Mouse (Mus musculus) embryonic fibroblast, embryonic 13.5 days (primary cell): ENCODE data around the gene Mul1. TPM values are rescaled to one million over a fixed set of nuclear protein-coding genes. Genes with fewer than 3 reads are reported as not detected.

Source experiments
- H3K27ac ChIP-seq: 2 replicates; pipeline ENCODE4 v1.5.1; 2012; ENCODE audit warnings: low read length, control low read depth, inconsistent platforms; ENCODE audit not compliant: insufficient read depth
- H3K4me1 ChIP-seq: 2 replicates; pipeline ENCODE4 v1.6.1; 2011; ENCODE audit warnings: low read length; ENCODE audit not compliant: control insufficient read depth, insufficient read depth
- H3K4me3 ChIP-seq: 2 replicates; pipeline ENCODE4 v1.5.1; 2011; ENCODE audit warnings: mild to moderate bottlenecking, control low read depth, low read length; ENCODE audit not compliant: insufficient read depth
- CTCF ChIP-seq: IDR thresholded peaks from 2 replicates; pipeline ENCODE4 v1.5.1; 2011; ENCODE audit warnings: mild to moderate bottlenecking, control low read depth, low read length, moderate library complexity, borderline replicate concordance; ENCODE audit not compliant: insufficient read depth
- POLR2A ChIP-seq: IDR thresholded peaks from 2 replicates; pipeline ENCODE4 v1.6.1; 2011; ENCODE audit warnings: low read depth, mild to moderate bottlenecking, control low read depth, low read length, moderate library complexity
- polyA plus RNA-seq: library from polyadenylated mRNA; stranded (reverse); fragments of >200 nt; gene quantifications from 2 replicates; pipeline ENCODE4 v1.2.4, GENCODE M21; 2011; ENCODE audit warnings: low read depth; ENCODE audit not compliant: missing spikeins, insufficient read length

Gene Mul1
- polyA plus RNA-seq, 1 experiment, result 15.8 TPM

DNA sequence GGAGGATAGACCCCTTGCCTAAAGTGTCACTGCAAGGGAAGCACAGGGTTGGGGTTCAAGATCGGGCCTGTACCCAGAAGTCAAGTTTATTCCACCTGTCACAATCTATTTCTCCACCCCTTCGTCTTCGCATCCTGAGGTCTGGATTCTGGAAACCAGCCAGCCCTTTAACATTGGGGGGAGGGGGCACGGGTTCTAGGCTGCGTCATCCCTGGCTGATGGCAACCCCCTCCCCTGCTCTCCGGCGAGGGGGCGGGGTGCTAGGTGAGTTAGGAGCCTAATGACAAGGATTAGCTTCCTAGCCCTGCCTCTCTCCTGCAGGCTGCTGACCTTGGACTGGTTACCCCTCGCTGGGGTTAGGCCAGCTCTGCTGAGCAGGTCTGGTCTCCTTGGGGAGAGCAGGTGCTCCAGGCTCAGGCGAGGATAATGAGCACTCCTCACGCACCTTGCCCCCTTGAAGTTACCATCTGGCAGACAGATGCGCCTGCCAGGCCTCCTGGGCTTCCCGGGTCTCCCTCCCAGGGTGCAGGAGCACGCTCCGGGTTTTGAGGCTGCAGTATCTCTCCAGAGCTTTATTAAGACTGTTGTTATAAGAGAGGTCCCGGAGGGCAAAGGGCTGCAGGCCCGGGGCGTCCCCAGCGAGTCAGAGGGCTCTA is 18.8 kb downstream of the Mul1 start:
- Histone ChIP-seq H3K27ac (no peak overlapping the region), H3K4me1 (no peaks in the 10 kb centered on the region), H3K4me3 (no peak overlapping the region)
- TF ChIP-seq POLR2A, result no peak
- no peak for TF ChIP-seq CTCF

- Histone ChIP-seq H3K4me1 (no peaks in the 10 kb centered on the region), H3K4me3 (peak within 1 kb of the TSS; percentile 67), H3K27ac (no peak within 1 kb of the TSS)
- TF ChIP-seq CTCF (no peak), POLR2A (peak; percentile 57)
Measured at GRCm38 (mm10) chr4:138453753-138454570, 19.5 kb downstream of the Mul1 start, which contains the start of gene Camk2n1. Camk2n1 (plus strand) TSS chr4:138454314.

GRCm38 (mm10) chr4:138454571-138455140 is 20.2 kb downstream of the Mul1 start:
- H3K4me1 ChIP-seq, result no peaks in the 10 kb centered on the region
- no peak overlapping the region for H3K27ac ChIP-seq
- TF ChIP-seq CTCF (no peak), POLR2A (peak; percentile 26; the same call in 1 of the 2 replicates)
- H3K4me3 ChIP-seq, result peak overlapping the region; percentile 67

GRCm38 (mm10) chr4:138455141-138455955 is 20.9 kb downstream of the Mul1 start:
- TF ChIP-seq POLR2A (no peak), CTCF (no peak)
- Histone ChIP-seq H3K4me3 (peak overlapping the region; percentile 67), H3K4me1 (no peaks in the 10 kb centered on the region), H3K27ac (no peak overlapping the region)

DNA sequence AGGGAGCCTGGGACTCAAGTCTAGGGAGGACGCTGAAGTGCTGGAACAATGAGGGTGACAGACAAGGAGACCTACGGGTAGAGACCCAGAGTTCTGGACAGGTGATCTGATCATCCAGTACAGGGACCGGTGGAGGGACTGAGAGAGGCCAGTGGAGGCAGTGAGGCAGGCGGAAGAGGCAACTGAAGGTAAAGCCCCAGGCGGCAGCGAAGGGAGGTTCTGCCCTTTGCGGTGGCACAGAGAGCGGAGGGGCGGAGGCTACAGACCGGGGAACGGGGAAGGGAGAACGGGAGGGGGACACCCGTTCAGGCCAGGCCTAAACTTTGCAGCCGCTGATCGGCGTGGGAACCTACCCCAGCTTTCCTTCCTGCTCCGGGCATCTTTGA is 21.5 kb downstream of the Mul1 start:
- no peaks in the 10 kb centered on the region for H3K4me1 ChIP-seq
- TF ChIP-seq POLR2A (no peak), CTCF (no peak)
- H3K4me3 ChIP-seq, result peak overlapping the region; percentile 67
- no peak overlapping the region for H3K27ac ChIP-seq

DNA sequence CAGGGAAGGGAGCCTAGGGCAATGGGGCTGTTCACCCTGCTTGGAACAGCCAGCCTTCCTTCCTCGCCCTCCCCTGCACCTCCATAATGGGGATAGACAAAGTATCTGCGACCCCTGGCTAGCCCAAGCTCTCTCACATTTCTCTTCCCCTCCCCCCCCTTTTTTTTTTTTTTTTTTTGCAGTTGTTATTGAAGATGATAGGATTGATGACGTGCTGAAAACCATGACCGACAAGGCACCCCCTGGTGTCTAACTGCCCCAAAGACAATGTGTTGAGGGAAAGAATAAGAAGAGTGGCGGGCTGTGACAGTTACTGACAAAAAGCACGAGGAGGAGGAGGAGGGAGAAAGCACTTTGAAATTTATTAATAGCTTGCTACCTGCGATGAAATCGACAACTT is 22.1 kb downstream of the Mul1 start:
- no peak for TF ChIP-seq CTCF
- no peak for TF ChIP-seq POLR2A
- Histone ChIP-seq H3K27ac (no peak overlapping the region), H3K4me1 (no peaks in the 10 kb centered on the region), H3K4me3 (peak overlapping the region; percentile 67)

- Histone ChIP-seq H3K4me1 (no peaks in the 10 kb centered on the region), H3K27ac (no peak overlapping the region), H3K4me3 (no peak overlapping the region)
- no peak for TF ChIP-seq POLR2A
- no peak for TF ChIP-seq CTCF
Measured at GRCm38 (mm10) chr4:138457091-138457490, 22.6 kb downstream of the Mul1 start.

DNA sequence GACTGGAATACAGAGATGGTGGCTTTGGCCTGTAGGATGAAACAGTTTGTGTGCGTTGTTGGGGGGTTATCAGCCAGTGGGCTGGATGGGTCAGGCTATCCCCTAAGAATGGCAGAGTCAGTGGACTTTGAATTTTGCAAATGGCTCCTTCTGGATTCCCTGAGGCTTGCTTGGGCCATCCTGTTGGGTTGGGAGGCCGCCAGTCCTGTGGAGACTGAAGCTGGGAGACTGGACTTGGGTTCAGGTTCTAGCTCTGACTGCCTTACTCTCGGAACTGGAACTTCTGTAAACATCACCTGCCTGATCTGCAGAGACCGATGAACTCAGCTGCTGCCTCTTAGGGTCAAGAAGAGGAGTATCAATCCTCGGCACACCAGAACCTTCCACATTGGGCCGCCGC is 23.7 kb downstream of the Mul1 start:
- no peak overlapping the region for H3K4me3 ChIP-seq
- no peak for TF ChIP-seq POLR2A
- TF ChIP-seq CTCF, result no peak
- peaks cover 6% of the 10 kb centered on the region; the same call in 1 of the 2 replicates for H3K4me1 ChIP-seq
- no peak overlapping the region for H3K27ac ChIP-seq

DNA sequence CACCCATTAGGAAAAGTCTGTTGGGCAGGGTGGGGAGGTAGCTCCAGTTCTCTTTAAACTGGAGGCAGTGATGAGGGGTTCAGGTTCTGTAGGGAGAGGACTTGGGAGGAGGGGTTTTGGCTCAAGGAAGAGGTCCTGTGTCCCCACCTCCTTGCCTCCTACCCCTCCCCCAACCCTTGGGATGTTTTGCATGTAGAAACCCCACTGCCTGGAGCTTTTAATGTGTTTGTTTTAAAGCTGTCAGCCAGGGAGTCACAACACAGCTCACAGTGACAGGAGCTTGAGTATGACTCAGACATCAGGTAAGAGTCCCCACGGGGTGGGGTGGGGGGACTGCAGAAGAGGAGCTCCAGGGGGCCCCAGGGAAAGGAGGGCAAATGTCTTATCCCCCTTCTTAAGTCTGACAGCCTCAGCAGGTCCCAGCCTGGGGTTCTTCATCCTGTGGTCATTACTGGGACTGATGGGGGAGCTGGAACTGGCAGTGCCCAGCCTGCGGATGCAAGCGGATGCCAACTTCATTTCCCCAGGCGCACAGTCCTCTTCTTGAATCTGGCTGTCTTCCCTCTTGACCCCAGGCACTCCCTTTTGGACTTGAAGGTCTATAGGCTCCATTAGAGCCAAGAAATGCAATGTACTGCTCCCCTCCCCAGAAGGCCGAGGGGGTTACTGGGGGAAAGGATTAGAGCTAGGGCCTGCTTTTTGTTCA is 24.4 kb downstream of the Mul1 start:
- Histone ChIP-seq H3K4me1 (peaks cover 10% of the 10 kb centered on the region; the same call in 1 of the 2 replicates), H3K4me3 (no peak overlapping the region), H3K27ac (no peak overlapping the region)
- TF ChIP-seq POLR2A (no peak), CTCF (no peak)
